Mouse (Mus musculus) E14TG2a.4 (cell line): ENCODE data around the gene Kcnn3.

ENCODE experiments used
- CTCF ChIP-seq: conservative IDR thresholded peaks from 2 replicates; pipeline ENCODE4 v1.5.1; 2014; ENCODE audit warnings: low read length
- NANOG ChIP-seq: IDR thresholded peaks from 2 replicates; pipeline ENCODE4 v1.6.1; 2014; ENCODE audit warnings: borderline replicate concordance, low read length, mixed read lengths

DNA sequence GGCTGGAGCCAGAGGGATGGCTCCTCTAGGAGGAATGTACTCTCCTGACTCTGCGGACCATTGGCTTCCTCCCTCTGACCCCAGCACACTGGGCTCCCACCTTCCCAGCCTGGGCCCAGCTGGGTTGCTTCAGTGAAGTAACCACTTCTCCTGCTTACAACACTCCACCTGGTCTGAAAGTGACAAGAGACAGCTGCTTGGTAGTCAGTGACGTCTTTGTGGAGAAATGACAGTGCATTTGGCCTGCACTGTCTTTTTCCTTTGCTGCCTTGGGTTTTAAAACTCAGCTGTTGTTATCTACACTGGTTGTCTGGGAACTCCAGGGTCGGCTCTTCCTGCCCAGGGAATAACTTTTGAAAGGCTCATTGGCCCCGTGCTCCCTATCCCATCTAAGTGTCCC, 29.5 kb downstream of the Kcnn3 start:
- TF ChIP-seq CTCF (no peak), NANOG (no peak)
